ENCODE assay signal across 8 mouse cellular contexts in the genomic region with DNA sequence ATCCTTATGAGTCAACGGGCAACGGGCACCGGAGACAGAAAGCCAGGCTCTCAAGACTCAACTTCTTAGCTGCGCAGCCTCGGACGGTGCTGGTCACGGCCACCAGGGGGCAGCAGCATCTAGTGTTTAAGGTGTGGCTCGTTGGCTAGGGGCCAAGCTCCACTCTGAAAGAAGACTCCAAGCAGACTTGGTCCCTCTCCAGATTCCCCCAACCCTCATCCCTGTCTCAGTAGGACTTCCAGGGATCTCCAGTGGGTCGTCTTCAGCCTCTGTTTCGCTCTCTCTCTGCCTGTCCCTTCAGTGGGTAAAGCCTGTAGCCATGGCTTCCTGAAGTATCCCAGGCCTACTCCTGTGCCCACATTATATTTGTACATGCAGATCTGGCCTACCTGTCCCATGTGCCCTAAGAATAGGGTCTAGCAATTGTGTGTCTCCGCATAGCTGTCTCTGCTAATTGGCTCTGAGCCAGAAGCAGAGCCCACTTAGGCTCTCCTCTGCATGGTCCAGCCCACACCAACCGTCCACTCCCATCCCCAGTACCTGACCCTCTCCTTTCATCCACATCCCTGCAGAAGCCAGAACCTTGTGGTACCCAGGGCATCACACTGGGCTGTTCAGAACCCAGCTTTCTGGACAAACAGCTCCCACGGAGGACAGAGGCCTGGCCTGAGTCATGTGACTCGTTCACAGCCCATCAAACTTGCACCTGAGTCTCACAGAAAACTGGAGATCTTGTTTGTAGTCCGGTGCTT. TPM values are rescaled to one million over a fixed set of nuclear protein-coding genes. Genes with fewer than 3 reads are reported as not detected.
DNase-seq lines count a peak whose midpoint lies in the region; ATAC-seq and TF ChIP-seq lines count a peak whose summit lies in the region.

No protein-coding gene starts in this region.

- H3K27ac ChIP-seq in CH12.LX (ENCODE audit: insufficient read depth, low read depth): no peak overlapping the region
- H3K27ac ChIP-seq in heart, postnatal 0 days (ENCODE audit: low read depth): no peak overlapping the region
- no peak overlapping the region for H3K27ac ChIP-seq in liver, embryonic 16.5 days (ENCODE audit: low read length)
- H3K27ac ChIP-seq in neural tube, embryonic 14.5 days (ENCODE audit: low read depth, low read length): no peak overlapping the region

- TF ChIP-seq RAD21 in CH12.LX (IDR thresholded peaks at IDR 0.05; ENCODE audit: low read depth, low read length): peak; percentile 93

- peak; percentile 67 to 93 for TF ChIP-seq CTCF in CH12.LX (conservative IDR thresholded peaks at IDR 0.05 in 1 of 2, IDR thresholded peaks at IDR 0.05 in 1 of 2; ENCODE audit: low read depth in 2 of 2, low read length in 2 of 2)
- TF ChIP-seq CTCF in heart, postnatal 0 days (IDR thresholded peaks at IDR 0.05; ENCODE audit: low read depth): peak; percentile 91

- peaks cover 20 to 22% of the 10 kb centered on the region in 2 experiments for H3K36me3 ChIP-seq in CH12.LX (replicated peaks in 1 of 2; ENCODE audit: control insufficient read depth in 1 of 2, insufficient read depth in 1 of 2, low read length in 1 of 2)
- H3K36me3 ChIP-seq in heart, postnatal 0 days (replicated peaks; ENCODE audit: control insufficient read depth, insufficient read depth, low read length): peaks cover 19% of the 10 kb centered on the region
- peaks cover 21% of the 10 kb centered on the region for H3K36me3 ChIP-seq in liver, embryonic 16.5 days (ENCODE audit: control insufficient read depth, insufficient read depth)
- H3K36me3 ChIP-seq in neural tube, embryonic 14.5 days (ENCODE audit: control insufficient read depth, insufficient read depth, low read length): peaks cover 11% of the 10 kb centered on the region

- no peaks in the 10 kb centered on the region for H3K27me3 ChIP-seq in CH12.LX (replicated peaks)
- H3K27me3 ChIP-seq in heart, postnatal 0 days (ENCODE audit: control insufficient read depth, insufficient read depth, low read length): no peaks in the 10 kb centered on the region
- H3K27me3 ChIP-seq in liver, embryonic 16.5 days (ENCODE audit: control insufficient read depth, insufficient read depth, low read depth, low read length): no peaks in the 10 kb centered on the region
- H3K27me3 ChIP-seq in neural tube, embryonic 14.5 days (ENCODE audit: control insufficient read depth, insufficient read depth, low read length): no peaks in the 10 kb centered on the region

- no peak overlapping the region for H3K4me3 ChIP-seq in CH12.LX (replicated peaks in 1 of 3; ENCODE audit: low read depth in 2 of 3, low read length in 2 of 3, poor library complexity in 1 of 3)
- no peak overlapping the region for H3K4me3 ChIP-seq in heart, postnatal 0 days (ENCODE audit: low read depth, low read length)
- H3K4me3 ChIP-seq in liver, embryonic 16.5 days (ENCODE audit: low read depth, low read length): no peak overlapping the region
- no peak overlapping the region for H3K4me3 ChIP-seq in neural tube, embryonic 14.5 days (ENCODE audit: low read depth, low read length)

- peak; percentile 39; the same call in 1 of the 2 replicates for ATAC-seq in heart, postnatal 0 days (ENCODE audit: insufficient read depth, low read depth)
- ATAC-seq in liver, embryonic 16.5 days (ENCODE audit: low read depth): peak; percentile 53
- ATAC-seq in neural tube, embryonic 14.5 days (ENCODE audit: low read depth): peak; percentile 28

- H3K79me2 ChIP-seq in CH12.LX (replicated peaks; ENCODE audit: control insufficient read depth, extremely low read depth, insufficient read depth, poor library complexity, severe bottlenecking): no peaks in the 10 kb centered on the region

- 35% methylated on average over 15 of the region's 15 CpGs for WGBS in heart, postnatal 0 days
- 39% methylated on average over 15 of the region's 15 CpGs for WGBS in liver, embryonic 16.5 days (ENCODE audit: insufficient replicate concordance)
- 32% methylated on average over 15 of the region's 15 CpGs for WGBS in neural tube, embryonic 14.5 days

- in situ Hi-C loops in CH12.LX (cut with MboI; ENCODE audit: low pct_ligation_motif_present, low pct_unique_long_range_greater_than_20kb, low sequenced_read_pairs): loop anchor here (5.0 kb wide), 2 partner anchors 187 to 238 kb away; no protein-coding TSS in a partner anchor

- no peak for TF ChIP-seq POLR2A in CH12.LX (IDR thresholded peaks at IDR 0.05; ENCODE audit: low read depth, low read length)

- TF ChIP-seq EP300 in CH12.LX (IDR thresholded peaks at IDR 0.05; ENCODE audit: low read length): no peak
- TF ChIP-seq EP300 in heart, postnatal 0 days (IDR thresholded peaks at IDR 0.05; ENCODE audit: low read depth): no peak

- H3K4me1 ChIP-seq in CH12.LX (ENCODE audit: control insufficient read depth in 1 of 2, insufficient read depth in 2 of 2): peaks cover 7 to 48% of the 10 kb centered on the region in 2 experiments
- peaks cover 7% of the 10 kb centered on the region; the same call in 1 of the 2 replicates for H3K4me1 ChIP-seq in heart, postnatal 0 days (ENCODE audit: control insufficient read depth, insufficient read depth)
- peaks cover 11% of the 10 kb centered on the region; the same call in 1 of the 2 replicates for H3K4me1 ChIP-seq in liver, embryonic 16.5 days (ENCODE audit: control insufficient read depth, low read depth, low read length)
- no peaks in the 10 kb centered on the region; the same call in 1 of the 2 replicates for H3K4me1 ChIP-seq in neural tube, embryonic 14.5 days (ENCODE audit: control insufficient read depth, insufficient read depth, low read length)

- H3K4me2 ChIP-seq in CH12.LX (ENCODE audit: insufficient read depth, low read depth, poor library complexity, severe bottlenecking): no peak overlapping the region
- H3K4me2 ChIP-seq in heart, postnatal 0 days (ENCODE audit: low read depth, low read length): no peak overlapping the region
- H3K4me2 ChIP-seq in liver, embryonic 16.5 days (ENCODE audit: low read depth, low read length): no peak overlapping the region
- H3K4me2 ChIP-seq in neural tube, embryonic 14.5 days (ENCODE audit: low read depth, low read length): no peak overlapping the region

- dilution Hi-C loops in CH12.LX (cut with MboI; ENCODE audit: extremely low pct_ligation_motif_present, extremely low pct_unique_long_range_greater_than_20kb, low sequenced_read_pairs): no loop called here

- H3K9ac ChIP-seq in CH12.LX (ENCODE audit: insufficient read depth, low read depth): no peak overlapping the region
- no peak overlapping the region for H3K9ac ChIP-seq in heart, postnatal 0 days (replicated peaks; ENCODE audit: low read depth, low read length)
- H3K9ac ChIP-seq in liver, embryonic 16.5 days (ENCODE audit: low read depth, low read length): no peak overlapping the region
- H3K9ac ChIP-seq in neural tube, embryonic 14.5 days (replicated peaks; ENCODE audit: low read depth, low read length): no peak overlapping the region

- H3K9me3 ChIP-seq in CH12.LX (replicated peaks; ENCODE audit: low read length): no peaks in the 10 kb centered on the region
- H3K9me3 ChIP-seq in heart, postnatal 0 days (replicated peaks; ENCODE audit: control insufficient read depth, low read length): no peaks in the 10 kb centered on the region
- H3K9me3 ChIP-seq in liver, embryonic 16.5 days (replicated peaks; ENCODE audit: control insufficient read depth, low read length): no peaks in the 10 kb centered on the region
- no peaks in the 10 kb centered on the region for H3K9me3 ChIP-seq in neural tube, embryonic 14.5 days (ENCODE audit: control insufficient read depth, low read length)

- peak; percentile 85 for DNase-seq in CH12.LX (ENCODE audit: extremely low read depth)
- DNase-seq in c-Kit-negative CD71-positive TER-119-positive erythroid progenitor cells, embryonic 14.5 days (ENCODE audit: low read depth, low spot score): peak; percentile 90
- DNase-seq in fibroblast of lung, adult 2 months (ENCODE audit: low read depth): peak; percentile 62
- DNase-seq in heart, postnatal 0 days (ENCODE audit: low spot score): peak; percentile 68
- DNase-seq in kidney, postnatal 36 days: peak; percentile 89 to 96
- peak; percentile 47 for DNase-seq in telencephalon, adult 2 months (ENCODE audit: low read depth, low spot score)

TF ChIP-seq in CH12.LX, 34 proteins besides CTCF, POLR2A, EP300 and RAD21:
- peak; percentile 96 for TF ChIP-seq SMC3 (IDR thresholded peaks at IDR 0.05; ENCODE audit: low read depth, low read length)
- peak; percentile 36; the same call in 1 of the 2 replicates for TF ChIP-seq IRF4 (IDR thresholded peaks at IDR 0.05; ENCODE audit: low read depth, low read length)
- peak; percentile 40; the same call in 1 of the 2 replicates for TF ChIP-seq NELFE (IDR thresholded peaks at IDR 0.05; ENCODE audit: low read depth, low read length)
- TF ChIP-seq MXI1 (IDR thresholded peaks at IDR 0.05; ENCODE audit: low read depth, low read length): no peak
- TF ChIP-seq USF2 (conservative IDR thresholded peaks at IDR 0.05; ENCODE audit: low read depth, low read length): no peak
- TF ChIP-seq NRF1 (IDR thresholded peaks at IDR 0.05; ENCODE audit: low read depth, low read length): peak; percentile 72
- TF ChIP-seq ZC3H11A (IDR thresholded peaks at IDR 0.05; ENCODE audit: low read depth, low read length): peak; percentile 64

RNA-seq across cellular contexts. Expression of a gene that starts 9.8 kb away (rescaled TPM):
- total RNA-seq in CH12.LX (2012; rRNA removed) (1,757 and 1,839 TPM in 2 replicates), CH12.LX (2014; rRNA removed) (2,455 and 2,545 TPM in 2 replicates)
- polyA plus RNA-seq in CH12.LX (2012; ENCODE audit: insufficient read length, low read depth): 2,544 and 2,567 TPM in 2 replicates
- total RNA-seq in heart, postnatal 0 days (2014; rRNA removed; ENCODE audit: low replicate concordance): 172 and 189 TPM in 2 replicates
- polyA plus RNA-seq in heart, postnatal 0 days (2015; fragmentation: Nextera tagmentation; extraction: Ambion mirVana): 59.0 and 67.4 TPM in 2 replicates
- polyA plus RNA-seq in liver, embryonic 16.5 days (2015; fragmentation: Nextera tagmentation; extraction: Ambion mirVana): 301 and 303 TPM in 2 replicates
- polyA plus RNA-seq in neural tube, embryonic 14.5 days (2014; fragmentation: Nextera tagmentation; extraction: Ambion mirVana): 124 and 131 TPM in 2 replicates
